Mouse (Mus musculus) embryo, embryonic 9.5 days (tissue): ENCODE data around the gene Acod1.

Source experiments
- DNase-seq: peaks from one replicate; pipeline ENCODE4 v3.0.0-alpha.2; 2017; ENCODE audit errors: extremely low spot score

Gene Acod1

DNA sequence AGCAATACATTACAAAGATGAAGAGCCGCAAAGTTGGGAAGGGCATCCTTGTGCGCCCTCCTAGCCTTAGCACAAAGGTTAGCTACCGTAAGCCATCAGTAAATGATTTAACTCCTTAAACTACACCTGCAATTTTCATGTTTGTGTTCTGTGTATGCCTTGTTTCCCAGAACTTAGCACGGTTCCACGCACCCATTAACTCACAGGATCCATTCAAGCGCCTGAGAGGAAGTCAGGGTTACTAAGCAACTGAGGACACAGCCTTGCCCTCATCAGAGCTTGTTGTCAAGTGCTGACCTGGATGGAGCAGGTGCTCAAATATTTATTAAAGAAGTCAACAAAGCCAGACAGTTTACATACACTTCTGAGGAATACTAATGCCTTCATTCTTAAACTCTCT is 55.5 kb downstream of the Acod1 start:
- DNase-seq, result no peak

DNA sequence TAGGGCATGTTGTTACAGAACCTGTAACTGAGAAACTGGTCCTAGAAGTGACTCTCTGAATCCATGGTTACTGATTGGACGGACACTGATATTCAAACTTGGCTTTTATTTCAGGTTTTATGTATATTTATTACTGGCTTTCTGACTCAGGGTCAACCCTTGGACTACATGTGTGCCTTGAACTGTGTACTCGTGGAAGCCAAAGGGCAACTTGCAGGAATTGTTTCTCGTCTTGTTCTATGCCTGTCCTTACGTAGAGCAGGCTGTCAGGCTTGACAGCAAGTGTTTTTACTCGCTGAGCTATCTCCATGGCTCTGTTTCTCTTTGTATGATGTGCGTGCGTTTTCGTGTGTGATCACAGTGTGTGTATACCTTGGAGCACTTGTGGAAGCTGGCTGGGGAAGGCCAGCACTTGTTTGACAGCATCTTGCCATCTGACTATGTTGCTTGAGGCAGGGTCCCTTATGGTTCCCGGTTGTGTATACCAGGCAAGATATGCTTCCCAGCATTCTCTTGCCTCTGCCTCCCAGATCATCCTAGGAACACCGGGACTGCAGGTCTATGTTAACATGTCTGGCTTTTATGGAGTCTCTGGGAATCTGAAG is 56.1 kb downstream of the Acod1 start:
- DNase-seq, result no peak
